Mouse (Mus musculus) kidney, postnatal 0 days (tissue): ENCODE results near the gene Ece1. TPM values are rescaled to one million over a fixed set of nuclear protein-coding genes. Genes with fewer than 3 reads are reported as not detected.
A peak's percentile ranks its signal among the peaks of the same experiment; 100 is the strongest.

Experiments
- ATAC-seq: fragments of 200-750 bp; cut with Nextera tagmentation; replicated peaks from 2 replicates; pipeline ENCODE4 v1.8.0; 2017; ENCODE audit warnings: low read depth, moderate number of reproducible peaks, moderate TSS enrichment, moderate library complexity; ENCODE audit not compliant: low FRiP score
- DNase-seq: peaks from one replicate; pipeline ENCODE4 v3.0.0-alpha.2; 2016; ENCODE audit warnings: low spot score
- H3K27ac ChIP-seq: fragments of 300-500 bp; sonication (generic); 2 replicates; pipeline ENCODE4 v1.5.1; 2014; ENCODE audit warnings: mild to moderate bottlenecking
- H3K27me3 ChIP-seq: fragments of 300-500 bp; sonication (generic); 2 replicates; pipeline ENCODE4 v1.6.1; 2014; ENCODE audit warnings: low read length, mixed read lengths; ENCODE audit not compliant: insufficient read depth
- H3K36me3 ChIP-seq: fragments of 300-500 bp; sonication (generic); 2 replicates; pipeline ENCODE4 v1.6.1; 2014; ENCODE audit warnings: low read length, mixed read lengths; ENCODE audit not compliant: insufficient read depth
- H3K4me1 ChIP-seq: fragments of 300-500 bp; sonication (generic); replicated peaks from 2 replicates; pipeline ENCODE4 v1.6.1; 2014; ENCODE audit warnings: antibody characterized with exemption, low read length, mixed read lengths; ENCODE audit not compliant: insufficient read depth
- H3K4me2 ChIP-seq: fragments of 300-500 bp; sonication (generic); 2 replicates; pipeline ENCODE4 v1.6.1; 2014; ENCODE audit warnings: mild to moderate bottlenecking, low read length, moderate library complexity, mixed read lengths
- H3K4me3 ChIP-seq: fragments of 300-500 bp; sonication (generic); replicated peaks from 2 replicates; pipeline ENCODE4 v1.5.1; 2014; ENCODE audit warnings: low read depth, low read length
- H3K9ac ChIP-seq: fragments of 300-500 bp; sonication (generic); 2 replicates; pipeline ENCODE4 v1.6.1; 2014; ENCODE audit warnings: low read depth, low read length
- H3K9me3 ChIP-seq: fragments of 300-500 bp; sonication (generic); replicated peaks from 2 replicates; pipeline ENCODE4 v1.6.1; 2016; ENCODE audit warnings: low read length, inconsistent platforms, mixed read lengths
- CTCF ChIP-seq: IDR thresholded peaks from 2 replicates; pipeline ENCODE4 v1.5.1; 2016; ENCODE audit warnings: antibody characterized with exemption, low read depth, mild to moderate bottlenecking, moderate library complexity
- WGBS: fragments of 180-500 bp; shearing (Covaris S2); extraction: QIAGEN DNeasy Blood & Tissue Kit; methylation state at CpG from one replicate; pipeline ENCODE4 v1.1.7; 2014; 5-methylcytosine and 5-hydroxymethylcytosine counted together
- polyA plus RNA-seq: library from polyadenylated mRNA; unstranded; fragments of >200 nt; fragmentation: Nextera tagmentation; extraction: Ambion mirVana; gene quantifications from 2 replicates; pipeline ENCODE4 v1.2.1, GENCODE M21; 2015

Ece1 gene
- polyA plus RNA-seq, 1 experiment from 2014 or later = 40.8 TPM

GRCm38 (mm10) chr4:137982869-137983268 is 120.8 kb downstream of the Ece1 start:
- ATAC-seq (no peak), DNase-seq (no peak)
- H3K4me1 ChIP-seq = no peaks in the 10 kb centered on the region
- no peak overlapping the region for H3K27ac ChIP-seq
- H3K4me2 ChIP-seq = no peak overlapping the region
- no peak for TF ChIP-seq CTCF
- H3K36me3 ChIP-seq = no peaks in the 10 kb centered on the region
- H3K27me3 ChIP-seq = no peaks in the 10 kb centered on the region
- no peak overlapping the region for H3K9ac ChIP-seq
- 85% methylated on average over 1 of the region's 1 CpGs for WGBS
- no peaks in the 10 kb centered on the region for H3K9me3 ChIP-seq
- H3K4me3 ChIP-seq = no peak overlapping the region

DNA sequence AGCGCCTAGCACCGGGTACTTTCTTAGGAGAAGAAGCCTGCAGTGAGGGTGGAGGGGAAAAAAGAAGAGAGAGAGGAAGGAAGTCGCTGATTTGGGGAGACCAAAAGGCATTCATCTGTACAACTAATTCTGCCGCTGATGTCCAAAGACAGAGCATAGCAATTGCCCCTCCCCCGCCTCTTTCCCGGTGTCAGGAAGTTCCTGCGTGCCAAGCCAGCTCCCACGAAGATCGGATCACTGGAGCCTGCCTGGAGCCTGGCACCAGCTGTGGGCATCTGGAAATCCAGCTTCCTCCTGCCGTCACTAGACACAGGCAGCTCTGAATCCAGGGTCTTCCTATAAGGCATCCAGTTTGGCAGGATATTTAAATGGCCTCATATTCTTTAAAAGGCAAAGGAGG is 122.2 kb downstream of the Ece1 start:
- ATAC-seq = peak; percentile 59; the same call in 1 of the 2 replicates
- no peaks in the 10 kb centered on the region for H3K4me1 ChIP-seq

DNA sequence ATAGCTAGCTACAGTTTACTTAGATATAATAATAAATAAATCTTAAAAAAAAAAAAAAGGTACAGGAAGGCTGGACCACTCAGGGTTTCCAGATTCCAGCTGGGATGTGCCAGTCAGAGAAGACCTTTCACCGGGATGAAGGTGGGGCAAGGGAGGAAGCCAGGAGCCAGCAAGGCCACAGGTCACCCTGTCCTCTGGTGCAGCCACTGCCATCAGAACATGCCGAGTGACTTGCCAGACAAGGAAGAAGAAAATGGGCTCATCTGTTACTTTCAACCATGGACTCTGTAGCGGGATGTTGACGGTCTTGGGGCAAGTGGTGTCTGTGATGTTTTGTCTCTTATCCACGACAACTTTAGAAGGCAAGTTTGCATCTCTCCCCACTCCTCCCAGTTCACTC is 122.7 kb downstream of the Ece1 start:
- 0 out of 2 replicates have a peak overlapping the region, but pooled peaks have one; percentile 13 for H3K27ac ChIP-seq
- H3K27me3 ChIP-seq = no peaks in the 10 kb centered on the region
- 60% methylated on average over 5 of the region's 5 CpGs for WGBS
- no peaks in the 10 kb centered on the region for H3K4me1 ChIP-seq
- ATAC-seq = no peak
- DNase-seq = no peak
- no peak for TF ChIP-seq CTCF
- no peak overlapping the region for H3K4me2 ChIP-seq
- H3K9ac ChIP-seq = no peak overlapping the region
- H3K36me3 ChIP-seq = no peaks in the 10 kb centered on the region
- no peak overlapping the region for H3K4me3 ChIP-seq
- H3K9me3 ChIP-seq = no peaks in the 10 kb centered on the region

More for the DNA sequence above, 122.2 kb downstream of the Ece1 start:
- Histone ChIP-seq H3K36me3 (no peaks in the 10 kb centered on the region), H3K9ac (no peak overlapping the region), H3K27ac (no peak overlapping the region), H3K4me2 (no peak overlapping the region), H3K27me3 (no peaks in the 10 kb centered on the region), H3K4me3 (no peak overlapping the region), H3K9me3 (no peaks in the 10 kb centered on the region)
- peak; percentile 85 for DNase-seq
- no peak for TF ChIP-seq CTCF
- 11% methylated on average over 10 of the region's 10 CpGs for WGBS

GRCm38 (mm10) chr4:137989426-137989825 is 127.4 kb downstream of the Ece1 start:
- Histone ChIP-seq H3K9me3 (no peaks in the 10 kb centered on the region), H3K27ac (no peak overlapping the region), H3K9ac (no peak overlapping the region), H3K4me2 (no peak overlapping the region), H3K4me1 (peaks cover 10% of the 10 kb centered on the region; the same call in 1 of the 2 replicates), H3K27me3 (no peaks in the 10 kb centered on the region), H3K36me3 (no peaks in the 10 kb centered on the region), H3K4me3 (no peak overlapping the region)
- WGBS = 87% methylated on average over 5 of the region's 5 CpGs
- no peak for TF ChIP-seq CTCF
- ATAC-seq (no peak), DNase-seq (no peak)

DNA sequence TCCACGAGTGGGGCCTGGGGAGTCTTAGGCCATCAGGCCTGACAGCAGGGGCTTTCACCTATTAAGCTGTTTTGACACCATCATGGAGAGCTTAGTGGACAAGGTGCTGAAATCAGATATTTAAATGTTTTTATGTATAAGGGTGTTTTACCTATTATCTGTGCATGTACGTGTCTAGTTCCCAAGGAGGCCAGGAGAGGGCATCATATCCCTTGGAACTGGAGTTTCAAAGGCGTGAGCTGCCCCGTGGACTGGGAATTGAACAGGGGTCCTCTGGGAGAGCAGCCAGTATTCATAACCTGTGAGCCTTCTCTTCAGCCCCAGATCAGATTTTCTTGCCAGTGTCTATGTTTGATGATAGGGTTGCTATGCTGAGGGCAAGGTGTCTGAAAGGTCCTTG is 128.4 kb downstream of the Ece1 start:
- no peaks in the 10 kb centered on the region for H3K36me3 ChIP-seq
- no peak overlapping the region for H3K4me3 ChIP-seq
- no peaks in the 10 kb centered on the region for H3K9me3 ChIP-seq
- peaks cover 18% of the 10 kb centered on the region for H3K4me1 ChIP-seq
- H3K27ac ChIP-seq = no peak overlapping the region
- H3K4me2 ChIP-seq = no peak overlapping the region
- H3K27me3 ChIP-seq = no peaks in the 10 kb centered on the region
- DNase-seq = no peak
- no peak for ATAC-seq
- H3K9ac ChIP-seq = no peak overlapping the region
- 87% methylated on average over 4 of the region's 4 CpGs for WGBS
- TF ChIP-seq CTCF = peak; percentile 30; the same call in 1 of the 2 replicates

GRCm38 (mm10) chr4:137991240-137991639 is 129.2 kb downstream of the Ece1 start:
- no peak for ATAC-seq

GRCm38 (mm10) chr4:137992890-137993289 is 130.9 kb downstream of the Ece1 start, which contains the start of gene Eif4g3:
TSS of gene Eif4g3 (plus strand) at chr4:137993022.
- WGBS = 2% methylated on average over 39 of the region's 39 CpGs
- Histone ChIP-seq H3K4me1 (peaks cover 26% of the 10 kb centered on the region), H3K36me3 (0 out of 2 replicates have a peak, but pooled peaks cover 1% of the 10 kb centered on the region), H3K4me3 (peak within 1 kb of the TSS; percentile 93), H3K9me3 (no peaks in the 10 kb centered on the region), H3K27ac (peak within 1 kb of the TSS; percentile 91), H3K9ac (peak within 1 kb of the TSS; percentile 99), H3K27me3 (no peaks in the 10 kb centered on the region), H3K4me2 (peak within 1 kb of the TSS; percentile 82)
- no peak for ATAC-seq
- no peak for TF ChIP-seq CTCF
- no peak for DNase-seq

More at GRCm38 (mm10) chr4:137991240-137991639, 129.2 kb downstream of the Ece1 start:
- H3K27me3 ChIP-seq = no peaks in the 10 kb centered on the region
- H3K4me1 ChIP-seq = peaks cover 26% of the 10 kb centered on the region
- no peak for TF ChIP-seq CTCF
- no peak overlapping the region for H3K9ac ChIP-seq
- H3K4me3 ChIP-seq = no peak overlapping the region
- no peaks in the 10 kb centered on the region for H3K9me3 ChIP-seq
- WGBS = 60% methylated on average over 7 of the region's 7 CpGs
- H3K36me3 ChIP-seq = no peaks in the 10 kb centered on the region
- H3K4me2 ChIP-seq = no peak overlapping the region
- H3K27ac ChIP-seq = no peak overlapping the region
- DNase-seq = no peak
